Mouse (Mus musculus): ENCODE data around the gene Lefty2. TPM values are rescaled to one million over a fixed set of nuclear protein-coding genes. Genes with fewer than 3 reads are reported as not detected.
A peak's percentile ranks its signal among the peaks of the same experiment; 100 is the strongest.
"Not testable (repeated sequence)": the region's sequence is repeated elsewhere in the genome, so short reads cannot be mapped to it uniquely, and the experiment has no call there.

Gene Lefty2
- polyA plus RNA-seq, 1 experiment from 2014 or later, result 0.67 TPM

DNA sequence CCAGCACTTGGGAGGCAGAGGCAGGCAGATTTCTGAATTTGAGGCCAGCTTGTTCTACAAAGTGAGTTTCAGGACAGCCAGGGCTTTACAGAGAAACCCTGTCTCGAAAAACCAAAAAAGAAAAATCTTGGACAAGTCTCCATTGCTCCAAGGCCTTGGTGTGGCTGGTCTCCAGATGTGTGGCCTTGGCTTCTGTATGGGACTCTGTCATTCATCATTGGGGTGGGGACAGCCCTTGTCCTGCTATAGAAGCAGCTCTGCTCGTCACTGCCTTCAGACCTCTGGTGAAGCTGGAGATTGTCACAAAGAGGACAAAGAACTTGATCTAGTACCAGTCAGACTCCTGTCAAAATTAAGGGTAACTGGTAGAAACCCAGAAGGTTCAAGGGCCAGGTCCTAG is 18.3 kb upstream of the Lefty2 start:
- no peaks in the 10 kb centered on the region for H3K4me1 ChIP-seq
- no peak overlapping the region for H3K9ac ChIP-seq
- no peaks in the 10 kb centered on the region for H3K9me3 ChIP-seq
- ATAC-seq (ENCODE audit: insufficient number of reproducible peaks, insufficient read depth, low FRiP score, low TSS enrichment), result no peak
- no peaks in the 10 kb centered on the region for H3K36me3 ChIP-seq
- 76% methylated on average over 2 of the region's 2 CpGs for WGBS
- H3K27ac ChIP-seq, result no peak overlapping the region
- H3K4me3 ChIP-seq, result no peak overlapping the region
- no peaks in the 10 kb centered on the region for H3K27me3 ChIP-seq
- no peak overlapping the region for H3K4me2 ChIP-seq (replicated peaks)

DNA sequence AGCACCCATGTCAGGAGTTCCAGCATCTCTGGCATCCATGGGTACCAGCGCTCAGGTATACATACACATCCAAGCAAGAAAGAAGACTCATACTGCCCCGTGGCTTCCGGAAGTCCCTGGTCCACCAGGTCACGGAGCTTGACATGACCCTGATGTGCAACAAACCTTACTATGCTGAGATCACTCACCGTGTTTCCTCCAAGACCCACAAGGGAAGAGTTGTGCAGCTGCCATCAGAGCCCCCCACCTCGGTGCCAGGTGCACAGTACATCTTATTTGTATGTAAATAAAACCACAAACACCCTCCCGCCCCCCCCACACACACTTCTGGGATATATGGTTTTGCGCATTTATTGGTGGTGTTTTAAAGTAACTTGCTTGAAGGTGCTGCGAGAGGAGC is 17.8 kb upstream of the Lefty2 start:
- WGBS, result 85% methylated on average over 9 of the region's 9 CpGs
- H3K4me3 ChIP-seq, result no peak overlapping the region
- H3K4me1 ChIP-seq, result no peaks in the 10 kb centered on the region
- H3K9me3 ChIP-seq, result no peaks in the 10 kb centered on the region
- ATAC-seq (ENCODE audit: insufficient number of reproducible peaks, insufficient read depth, low FRiP score, low TSS enrichment), result no peak
- no peaks in the 10 kb centered on the region for H3K27me3 ChIP-seq
- no peaks in the 10 kb centered on the region for H3K36me3 ChIP-seq
- no peak overlapping the region for H3K4me2 ChIP-seq (replicated peaks)
- H3K9ac ChIP-seq, result no peak overlapping the region
- H3K27ac ChIP-seq, result no peak overlapping the region

DNA sequence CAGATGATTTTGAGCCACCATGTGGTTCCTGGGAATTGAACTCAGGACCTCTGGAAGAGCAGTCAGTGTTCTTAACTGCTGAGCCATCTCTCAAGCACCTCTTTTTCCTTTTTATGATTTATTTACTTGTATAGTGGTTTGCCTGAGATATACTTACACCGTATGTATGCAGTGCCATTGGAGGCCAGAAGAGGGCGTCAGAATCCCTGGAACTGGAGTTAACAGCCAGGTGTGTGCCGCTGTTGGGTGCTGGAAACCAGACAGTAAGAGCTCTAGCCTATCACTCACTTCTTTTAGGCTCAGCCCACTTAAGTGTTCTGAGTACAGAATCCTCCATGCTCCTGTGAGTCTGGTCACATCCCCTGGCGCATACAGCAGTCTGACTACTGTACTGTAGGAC is 15.4 kb upstream of the Lefty2 start:
- Histone ChIP-seq H3K9me3 (no peaks in the 10 kb centered on the region), H3K4me1 (no peaks in the 10 kb centered on the region), H3K27ac (no peak overlapping the region), H3K4me3 (no peak overlapping the region), H3K4me2 (replicated peaks) (no peak overlapping the region), H3K9ac (no peak overlapping the region), H3K27me3 (no peaks in the 10 kb centered on the region), H3K36me3 (no peaks in the 10 kb centered on the region)
- WGBS, result 69% methylated on average over 4 of the region's 4 CpGs
- ATAC-seq (ENCODE audit: insufficient number of reproducible peaks, insufficient read depth, low FRiP score, low TSS enrichment), result no peak

DNA sequence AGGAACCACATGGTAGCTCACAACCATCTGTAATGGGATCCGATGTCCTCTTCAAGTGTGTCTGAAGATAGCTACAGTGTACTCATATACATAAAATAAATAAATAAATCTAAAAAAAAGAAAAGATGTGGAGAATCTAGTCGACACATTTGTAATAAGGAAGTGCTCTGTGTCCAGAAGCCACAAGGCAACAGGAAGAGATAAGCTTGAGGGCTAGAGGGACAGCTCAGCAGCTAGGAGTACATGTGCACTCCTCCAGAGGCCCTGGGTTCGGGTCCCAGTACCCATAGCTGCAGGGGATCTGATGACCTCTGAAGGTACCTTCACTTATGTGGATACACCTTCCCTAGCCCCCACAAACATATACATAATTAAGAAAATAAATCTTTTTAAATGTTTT is 11.1 kb upstream of the Lefty2 start:
- no peak for ATAC-seq (ENCODE audit: insufficient number of reproducible peaks, insufficient read depth, low FRiP score, low TSS enrichment)
- no peak overlapping the region for H3K4me2 ChIP-seq (replicated peaks)
- 75% methylated on average over 3 of the region's 3 CpGs for WGBS

DNA sequence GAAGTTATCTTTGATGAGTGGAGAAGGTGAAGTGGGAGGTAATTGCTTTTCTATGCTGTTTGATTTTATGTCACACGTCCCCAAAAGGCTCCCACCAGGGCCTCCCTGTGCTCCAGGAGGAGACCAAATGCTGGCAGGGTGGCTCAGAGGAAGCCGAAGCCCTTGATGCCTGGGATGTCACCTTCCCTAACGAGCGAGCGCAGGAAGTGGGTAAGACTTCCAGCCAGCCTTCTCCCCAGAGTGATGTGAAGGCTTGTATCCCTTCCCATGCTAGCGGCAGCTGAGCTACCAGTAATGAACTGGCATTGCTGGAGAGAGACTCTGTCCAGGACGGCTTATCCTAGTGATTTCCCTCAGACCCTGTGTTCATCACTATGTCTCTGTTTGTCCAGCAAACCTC is 9.2 kb upstream of the Lefty2 start:
- no peaks in the 10 kb centered on the region for H3K27me3 ChIP-seq
- no peak overlapping the region for H3K4me3 ChIP-seq
- no peak overlapping the region for H3K9ac ChIP-seq
- no peaks in the 10 kb centered on the region for H3K9me3 ChIP-seq
- H3K27ac ChIP-seq, result no peak overlapping the region
- whole genome bisulfite sequencing, result 36% methylated on average over 7 of the region's 7 CpGs
- H3K4me1 ChIP-seq, result peaks cover 7% of the 10 kb centered on the region
- no peak for ATAC-seq (ENCODE audit: insufficient number of reproducible peaks, insufficient read depth, low FRiP score, low TSS enrichment)
- no peak overlapping the region for H3K4me2 ChIP-seq (replicated peaks)
- H3K36me3 ChIP-seq, result no peaks in the 10 kb centered on the region

More for the DNA sequence above, 11.1 kb upstream of the Lefty2 start:
- no peaks in the 10 kb centered on the region for H3K27me3 ChIP-seq
- no peak overlapping the region for H3K4me3 ChIP-seq
- H3K36me3 ChIP-seq, result no peaks in the 10 kb centered on the region
- H3K4me1 ChIP-seq, result no peaks in the 10 kb centered on the region
- H3K27ac ChIP-seq, result no peak overlapping the region
- no peaks in the 10 kb centered on the region for H3K9me3 ChIP-seq
- H3K9ac ChIP-seq, result no peak overlapping the region

DNA sequence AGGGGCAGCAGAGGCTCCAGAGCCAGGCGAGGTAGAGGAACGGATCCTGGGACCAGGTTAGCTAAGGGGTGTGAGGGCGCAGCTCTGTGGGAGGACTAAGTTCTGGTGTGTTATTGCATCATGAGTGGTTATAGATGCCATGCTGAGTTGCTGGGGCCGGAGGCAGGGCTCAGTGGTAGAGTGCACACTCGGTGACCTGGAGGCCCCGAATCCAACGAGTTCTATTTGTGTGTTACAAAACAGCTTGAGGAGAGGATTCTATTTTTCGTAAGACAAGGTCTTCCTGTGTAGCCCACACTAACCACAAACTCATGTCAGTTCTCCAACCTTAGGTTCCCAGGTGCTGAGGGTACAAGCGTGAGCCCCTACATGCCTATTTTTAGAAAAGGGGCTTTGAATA is 8.4 kb upstream of the Lefty2 start:
- H3K4me3 ChIP-seq, result no peak overlapping the region
- H3K4me2 ChIP-seq (replicated peaks), result no peak overlapping the region
- H3K9me3 ChIP-seq, result no peaks in the 10 kb centered on the region
- peaks cover 12% of the 10 kb centered on the region for H3K4me1 ChIP-seq
- H3K36me3 ChIP-seq, result no peaks in the 10 kb centered on the region
- ATAC-seq (ENCODE audit: insufficient number of reproducible peaks, insufficient read depth, low FRiP score, low TSS enrichment), result no peak
- H3K27me3 ChIP-seq, result no peaks in the 10 kb centered on the region
- H3K27ac ChIP-seq, result no peak overlapping the region
- no peak overlapping the region for H3K9ac ChIP-seq
- WGBS, result 81% methylated on average over 9 of the region's 9 CpGs

DNA sequence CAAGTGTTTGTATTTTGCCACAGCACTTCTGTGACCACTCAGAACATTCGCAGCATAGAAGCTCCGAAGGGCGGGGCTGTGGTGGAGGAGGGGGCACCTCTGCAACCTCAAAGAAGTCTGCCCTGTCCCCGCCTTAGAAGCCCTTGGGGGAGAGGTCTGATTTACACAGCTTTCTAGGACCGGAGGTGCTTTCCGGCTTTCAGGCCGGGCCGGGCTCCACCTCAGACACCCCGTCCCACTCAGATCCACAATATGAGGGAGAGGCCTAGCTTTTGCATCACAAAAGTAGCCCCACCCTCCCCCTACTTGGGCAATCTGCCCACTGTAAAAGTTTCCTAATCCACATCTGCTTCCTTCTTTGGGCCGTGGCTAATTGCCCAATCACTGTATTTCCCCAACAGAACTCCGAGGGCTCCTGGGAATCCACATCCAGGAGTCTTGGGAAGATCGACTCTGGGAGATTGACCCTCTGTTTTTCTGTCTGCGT is 4.3 kb upstream of the Lefty2 start:
- Histone ChIP-seq H3K9me3 (no peaks in the 10 kb centered on the region), H3K9ac (no peak overlapping the region), H3K27ac (peak overlapping the region; percentile 30; the same call in 1 of the 2 replicates), H3K36me3 (no peaks in the 10 kb centered on the region), H3K4me1 (peaks cover 12% of the 10 kb centered on the region), H3K27me3 (peaks cover 15% of the 10 kb centered on the region), H3K4me2 (replicated peaks) (peak overlapping the region; percentile 37), H3K4me3 (no peak overlapping the region)
- ATAC-seq (ENCODE audit: insufficient number of reproducible peaks, insufficient read depth, low FRiP score, low TSS enrichment), result peak; percentile 67
- 3% methylated on average over 13 of the region's 13 CpGs for WGBS

DNA sequence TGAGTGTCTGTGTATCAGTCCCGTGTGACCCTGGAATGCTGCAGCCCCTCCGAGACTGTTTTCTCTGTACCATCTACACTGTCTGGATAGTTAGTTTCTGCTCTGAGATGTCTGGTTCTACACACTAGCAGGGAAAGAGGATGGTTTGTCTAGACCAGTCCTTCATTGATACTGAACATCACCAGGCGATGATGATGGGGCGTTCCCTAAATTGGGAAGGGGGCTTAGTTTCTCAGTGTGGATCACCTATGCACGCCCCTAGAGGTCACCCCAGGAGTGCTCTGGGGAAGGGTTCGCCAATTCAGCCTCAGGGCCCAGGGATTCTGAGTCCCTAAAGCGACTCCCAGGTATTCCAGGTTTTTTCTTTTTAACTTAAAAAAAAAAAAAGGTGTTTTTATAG is 3.7 kb upstream of the Lefty2 start:
- H3K27ac ChIP-seq, result peak overlapping the region; percentile 30; the same call in 1 of the 2 replicates
- H3K27me3 ChIP-seq, result peaks cover 20% of the 10 kb centered on the region
- WGBS, result 29% methylated on average over 7 of the region's 7 CpGs
- peaks cover 12% of the 10 kb centered on the region for H3K4me1 ChIP-seq
- H3K4me2 ChIP-seq (replicated peaks), result peak overlapping the region; percentile 37
- H3K36me3 ChIP-seq, result no peaks in the 10 kb centered on the region
- H3K9ac ChIP-seq, result peak overlapping the region; percentile 15; the same call in 1 of the 2 replicates
- H3K9me3 ChIP-seq, result no peaks in the 10 kb centered on the region
- ATAC-seq (ENCODE audit: insufficient number of reproducible peaks, insufficient read depth, low FRiP score, low TSS enrichment), result peak; percentile 16; the same call in 1 of the 2 replicates
- H3K4me3 ChIP-seq, result no peak overlapping the region

DNA sequence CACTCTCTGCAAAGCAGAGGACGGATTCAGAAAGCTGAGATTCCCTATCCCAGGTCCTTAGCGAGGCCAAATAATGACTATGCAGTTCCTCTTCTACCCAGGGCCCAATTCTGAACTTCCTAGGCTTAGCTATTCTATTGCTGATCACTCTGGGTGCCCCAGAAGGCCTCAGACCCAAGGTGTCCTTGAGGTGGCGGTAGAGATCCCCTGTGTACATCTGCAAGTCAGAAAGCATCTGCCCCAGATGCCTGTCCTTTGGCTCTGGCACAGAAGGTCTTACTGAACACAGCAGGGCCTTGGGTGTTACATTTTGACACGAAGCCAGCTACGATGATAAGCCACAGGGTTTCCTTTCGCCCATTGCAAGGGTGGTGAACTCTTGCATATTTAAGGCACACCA is 3.1 kb upstream of the Lefty2 start:
- peaks cover 12% of the 10 kb centered on the region for H3K4me1 ChIP-seq
- 46% methylated on average over 6 of the region's 6 CpGs for WGBS
- no peaks in the 10 kb centered on the region for H3K36me3 ChIP-seq
- H3K9ac ChIP-seq, result no peak overlapping the region
- no peak overlapping the region for H3K4me2 ChIP-seq (replicated peaks)
- H3K9me3 ChIP-seq, result no peaks in the 10 kb centered on the region
- peaks cover 27% of the 10 kb centered on the region for H3K27me3 ChIP-seq
- no peak overlapping the region for H3K27ac ChIP-seq
- H3K4me3 ChIP-seq, result no peak overlapping the region
- ATAC-seq (ENCODE audit: insufficient number of reproducible peaks, insufficient read depth, low FRiP score, low TSS enrichment), result no peak

DNA sequence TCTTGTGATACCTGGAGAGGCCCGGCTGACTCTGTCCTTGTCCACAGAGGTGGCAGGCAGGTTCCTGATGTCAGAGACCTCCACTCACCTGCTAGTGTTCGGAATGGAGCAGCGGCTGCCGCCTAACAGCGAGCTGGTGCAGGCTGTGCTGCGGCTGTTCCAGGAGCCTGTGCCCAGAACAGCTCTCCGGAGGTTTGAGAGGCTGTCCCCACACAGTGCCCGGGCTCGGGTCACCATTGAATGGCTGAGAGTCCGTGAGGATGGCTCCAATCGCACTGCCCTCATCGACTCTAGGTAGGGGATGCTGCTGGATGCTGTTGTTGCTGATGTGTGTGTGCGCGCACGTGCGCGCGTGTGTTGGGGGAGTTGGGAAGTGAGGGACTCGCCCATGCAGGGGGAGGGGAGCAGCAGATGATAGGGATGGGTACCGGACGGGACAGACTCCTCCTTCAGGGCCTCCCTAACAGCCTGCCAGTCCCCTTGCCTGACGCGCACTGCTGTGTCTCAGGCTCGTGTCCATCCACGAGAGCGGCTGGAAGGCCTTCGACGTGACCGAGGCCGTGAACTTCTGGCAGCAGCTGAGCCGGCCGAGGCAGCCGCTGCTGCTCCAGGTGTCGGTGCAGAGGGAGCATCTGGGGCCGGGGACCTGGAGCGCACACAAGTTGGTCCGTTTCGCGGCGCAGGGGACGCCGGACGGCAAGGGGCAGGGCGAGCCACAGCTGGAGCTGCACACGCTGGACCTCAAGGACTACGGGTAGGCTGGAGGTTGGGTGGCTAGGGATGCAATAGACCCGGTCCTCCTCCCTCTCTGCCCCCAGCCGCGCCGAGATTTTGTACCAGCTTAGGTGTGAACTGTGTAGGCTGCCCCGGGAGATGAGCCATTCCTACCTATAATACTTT is 1.4 kb downstream of the Lefty2 start:
- H3K36me3 ChIP-seq; H3K27ac ChIP-seq; H3K9me3 ChIP-seq; H3K4me1 ChIP-seq; ATAC-seq (ENCODE audit: insufficient number of reproducible peaks, insufficient read depth, low FRiP score, low TSS enrichment): not testable (repeated sequence)
- 4% methylated on average over 48 of the region's 51 CpGs for WGBS
- Histone ChIP-seq H3K9ac (peak overlapping the region; percentile 30; the same call in 1 of the 2 replicates), H3K4me3 (peak overlapping the region; percentile 24), H3K4me2 (replicated peaks) (peak overlapping the region; percentile 45), H3K27me3 (peaks cover 43% of the 10 kb centered on the region)

DNA sequence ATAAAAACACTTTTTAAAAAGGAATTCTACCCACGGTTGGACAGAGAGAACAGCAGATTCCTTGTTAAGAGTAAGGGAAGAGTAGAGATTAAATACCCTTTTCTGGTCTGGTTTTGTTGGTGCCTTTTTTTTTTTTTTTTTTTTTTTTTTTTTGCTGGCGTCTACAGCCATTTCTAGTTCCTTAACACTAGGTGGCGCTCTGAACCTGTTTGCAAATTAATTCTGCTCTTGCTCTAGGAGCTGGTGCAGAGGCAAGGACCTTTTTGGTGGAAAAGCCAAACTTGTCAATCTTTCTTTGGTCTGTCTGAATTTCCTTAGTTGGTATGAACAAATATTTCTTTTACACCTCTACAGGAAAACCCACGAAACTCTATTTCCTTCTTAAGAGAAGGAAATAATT is 8.2 kb downstream of the Lefty2 start:
- Histone ChIP-seq H3K9me3 (no peaks in the 10 kb centered on the region), H3K4me2 (replicated peaks) (no peak overlapping the region), H3K4me1 (peaks cover 15% of the 10 kb centered on the region), H3K4me3 (no peak overlapping the region), H3K36me3 (peaks cover 3% of the 10 kb centered on the region), H3K9ac (no peak overlapping the region), H3K27ac (no peak overlapping the region), H3K27me3 (peaks cover 4% of the 10 kb centered on the region; the same call in 1 of the 2 replicates)
- 3% methylated on average over 4 of the region's 4 CpGs for WGBS
- ATAC-seq (ENCODE audit: insufficient number of reproducible peaks, insufficient read depth, low FRiP score, low TSS enrichment), result no peak

DNA sequence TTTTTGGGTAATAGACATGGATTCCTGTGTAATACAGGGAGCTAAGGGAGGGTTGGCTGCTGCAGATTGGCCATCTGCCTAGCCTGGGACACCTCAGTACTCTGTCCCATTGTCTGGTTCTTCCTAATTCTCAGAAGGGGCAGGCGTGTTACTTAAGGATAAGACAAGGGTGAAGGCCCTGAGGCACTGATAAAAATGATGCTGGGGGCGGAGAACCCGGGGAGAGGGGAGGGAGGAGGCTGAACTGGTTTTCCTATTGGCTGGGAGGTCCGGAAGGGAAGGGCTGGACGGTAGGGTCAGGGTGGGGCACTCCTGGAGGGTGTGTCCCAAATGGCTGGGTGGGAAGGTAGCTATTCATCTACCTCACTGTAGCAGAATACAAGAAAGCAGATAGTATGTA is 10.0 kb downstream of the Lefty2 start:
- peaks cover 18% of the 10 kb centered on the region for H3K4me1 ChIP-seq
- H3K4me2 ChIP-seq (replicated peaks), result no peak overlapping the region
- no peak overlapping the region for H3K4me3 ChIP-seq
- no peaks in the 10 kb centered on the region for H3K9me3 ChIP-seq
- no peak for ATAC-seq (ENCODE audit: insufficient number of reproducible peaks, insufficient read depth, low FRiP score, low TSS enrichment)
- no peak overlapping the region for H3K9ac ChIP-seq
- 32% methylated on average over 5 of the region's 5 CpGs for WGBS
- 0 out of 2 replicates have a peak, but pooled peaks cover 3% of the 10 kb centered on the region for H3K27me3 ChIP-seq
- no peak overlapping the region for H3K27ac ChIP-seq
- peaks cover 20% of the 10 kb centered on the region for H3K36me3 ChIP-seq

Data from embryonic facial prominence, embryonic 12.5 days (tissue).